Mouse (Mus musculus) gastrocnemius, adult 18-20 months (tissue): Measurements from ENCODE around the gene Fgfr2. TPM values are rescaled to one million over a fixed set of nuclear protein-coding genes. Genes with fewer than 3 reads are reported as not detected.

Experiments
- DNase-seq: peaks from one replicate; pipeline ENCODE4 v3.0.0; 2021; ENCODE audit warnings: low spot score
- total RNA-seq, 2 experiments: library from RNA; stranded (reverse); gene quantifications; 2 replicates each; pipeline ENCODE4 v1.2.3; 2021

Fgfr2 gene
- total RNA-seq, 2 experiments from 2014 or later = 0.43 to 0.88 TPM

- no peak for DNase-seq
Measured at GRCm38 (mm10) chr7:131906499-131907190, 1216.5 kb downstream of the Fgfr2 start.

DNA sequence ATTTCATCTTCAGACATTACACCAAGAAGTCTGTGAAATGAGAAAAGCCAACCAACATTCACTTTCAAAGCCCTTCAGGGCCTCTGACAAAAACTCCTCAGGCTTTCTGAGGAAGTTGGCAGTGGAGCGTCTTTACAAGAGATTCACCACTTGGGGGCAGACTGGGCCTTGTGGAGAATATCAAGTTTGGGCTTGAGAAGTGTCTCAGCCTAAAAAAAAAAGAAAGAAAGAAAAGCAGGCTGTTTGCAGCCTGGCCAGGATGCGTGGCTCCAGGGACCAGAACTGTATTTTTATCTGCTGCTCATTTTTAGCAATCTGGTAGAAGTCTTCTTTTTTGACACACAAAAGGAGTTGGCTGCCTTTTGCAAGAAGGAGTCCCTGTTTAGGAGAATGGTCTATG is 1223.8 kb downstream of the Fgfr2 start:
- peak; percentile 79 for DNase-seq

DNA sequence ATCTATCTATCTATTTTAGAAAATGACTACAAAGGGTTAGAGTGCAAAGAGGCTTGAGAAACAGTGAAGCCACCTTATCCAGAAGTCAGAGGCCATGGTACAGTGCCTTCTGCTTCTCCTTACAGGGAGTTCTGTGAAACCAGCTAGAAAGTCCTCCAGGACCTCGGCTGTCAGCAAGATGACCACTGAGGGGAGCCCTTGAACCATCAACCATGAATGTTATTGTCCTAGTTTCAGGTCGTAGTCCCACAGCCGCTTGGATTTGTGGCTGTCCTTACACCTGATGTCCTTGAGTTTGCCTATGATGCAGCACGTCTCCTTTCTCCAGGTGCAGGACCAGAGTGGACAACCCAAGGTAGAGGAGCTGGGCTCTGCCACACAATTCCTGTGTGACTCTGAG is 1225.9 kb downstream of the Fgfr2 start:
- DNase-seq = peak; percentile 17

- no peak for DNase-seq
Measured at GRCm38 (mm10) chr7:131882824-131883223, 1240.3 kb downstream of the Fgfr2 start.

- peak; percentile 68 for DNase-seq
Measured at GRCm38 (mm10) chr7:131881876-131882615, 1241.1 kb downstream of the Fgfr2 start.

GRCm38 (mm10) chr7:131880150-131880549 is 1243.0 kb downstream of the Fgfr2 start:
- no peak for DNase-seq

- DNase-seq = no peak
Measured at GRCm38 (mm10) chr7:131878846-131879245, 1244.3 kb downstream of the Fgfr2 start.

DNA sequence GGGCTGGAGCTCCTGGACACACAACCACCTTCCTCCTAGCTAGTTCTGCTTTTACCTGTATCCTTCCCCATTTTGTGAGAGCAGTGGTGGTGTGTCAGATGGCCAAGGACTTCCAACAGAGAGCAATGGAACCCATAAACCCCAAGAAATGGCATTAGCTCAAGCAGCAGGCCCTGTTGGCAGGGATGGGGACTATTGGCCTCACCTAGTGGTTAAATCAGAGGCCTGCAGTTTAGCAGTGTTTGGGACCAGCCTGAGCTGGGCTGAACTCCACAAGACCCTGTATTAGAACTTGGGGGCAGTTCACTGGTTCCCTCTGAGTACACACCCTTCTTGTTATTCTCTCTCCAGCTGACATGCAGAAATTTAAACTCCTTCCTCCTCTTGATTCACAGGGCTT is 1262.0 kb downstream of the Fgfr2 start:
- DNase-seq = no peak

DNA sequence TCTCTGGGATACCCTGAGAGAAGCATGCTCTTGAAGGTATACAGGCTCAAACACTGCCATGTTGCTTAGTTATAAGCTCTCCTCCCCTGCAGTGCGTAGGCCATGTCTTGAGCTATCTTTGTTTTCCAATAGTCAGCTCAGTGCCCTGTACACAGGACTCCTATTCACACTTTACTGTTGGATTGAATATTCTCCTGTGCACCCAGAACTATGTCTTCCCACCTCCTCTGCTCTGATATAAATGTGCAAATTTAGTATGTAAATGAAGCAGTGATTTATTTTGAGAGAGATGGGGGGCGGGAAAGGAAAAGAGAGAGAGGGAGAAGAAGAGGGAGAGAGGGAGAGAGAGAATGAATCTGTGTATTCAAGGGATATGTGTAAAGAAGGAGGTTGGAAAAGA is 1267.5 kb downstream of the Fgfr2 start:
- DNase-seq = no peak

- DNase-seq = no peak
Measured at GRCm38 (mm10) chr7:131850579-131850978, 1272.6 kb downstream of the Fgfr2 start.

- DNase-seq = no peak
Measured at GRCm38 (mm10) chr7:131846066-131846905, 1276.9 kb downstream of the Fgfr2 start.

- no peak for DNase-seq
Measured at GRCm38 (mm10) chr7:131830261-131830660, 1292.9 kb downstream of the Fgfr2 start.

DNA sequence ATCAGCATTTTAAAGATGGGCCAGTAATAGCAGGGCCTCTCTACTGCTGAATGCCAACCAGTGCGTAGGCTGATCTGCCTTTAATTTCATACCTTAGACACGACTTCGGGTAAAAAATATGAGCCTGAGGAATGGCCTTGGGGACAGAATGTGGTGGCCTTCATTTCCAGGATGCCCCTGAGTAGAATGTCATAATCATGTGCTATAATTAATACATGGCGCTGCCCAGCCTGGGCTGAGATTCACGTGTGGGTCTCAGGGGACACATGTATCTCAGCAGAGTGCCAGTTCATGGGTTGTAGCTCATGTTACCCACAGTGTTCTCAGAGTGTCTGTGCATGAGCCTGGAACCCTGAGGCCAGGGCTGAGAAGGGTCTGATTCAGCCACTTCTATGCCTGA is 1296.3 kb downstream of the Fgfr2 start:
- DNase-seq = no peak

GRCm38 (mm10) chr7:131817976-131818375 is 1305.2 kb downstream of the Fgfr2 start:
- no peak for DNase-seq

GRCm38 (mm10) chr7:131816641-131817040 is 1306.5 kb downstream of the Fgfr2 start:
- no peak for DNase-seq

GRCm38 (mm10) chr7:131812116-131812515 is 1311.0 kb downstream of the Fgfr2 start:
- no peak for DNase-seq

DNA sequence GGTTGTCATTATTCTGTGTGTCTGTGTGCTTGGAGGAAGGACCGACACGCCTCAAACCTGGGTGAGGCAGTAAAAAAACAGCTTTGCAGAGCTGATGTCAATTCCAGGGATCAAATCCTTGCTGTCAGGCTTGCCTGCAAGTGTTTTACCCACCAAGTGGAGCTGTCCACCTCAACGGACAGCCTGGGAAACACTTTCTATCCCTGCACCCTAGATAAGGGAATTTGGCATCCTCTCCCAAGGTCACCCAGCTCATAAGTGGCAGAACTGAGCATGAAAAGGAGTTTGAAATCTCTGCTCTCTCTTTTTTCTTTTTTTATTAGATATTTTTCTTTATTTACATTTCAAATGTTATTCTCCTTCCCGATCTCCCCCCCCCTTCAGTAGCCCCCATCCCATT is 1312.2 kb downstream of the Fgfr2 start:
- no peak for DNase-seq

GRCm38 (mm10) chr7:131809584-131810181 is 1313.5 kb downstream of the Fgfr2 start:
- DNase-seq = no peak

- no peak for DNase-seq
Measured at GRCm38 (mm10) chr7:131807257-131807656, 1315.9 kb downstream of the Fgfr2 start.

DNA sequence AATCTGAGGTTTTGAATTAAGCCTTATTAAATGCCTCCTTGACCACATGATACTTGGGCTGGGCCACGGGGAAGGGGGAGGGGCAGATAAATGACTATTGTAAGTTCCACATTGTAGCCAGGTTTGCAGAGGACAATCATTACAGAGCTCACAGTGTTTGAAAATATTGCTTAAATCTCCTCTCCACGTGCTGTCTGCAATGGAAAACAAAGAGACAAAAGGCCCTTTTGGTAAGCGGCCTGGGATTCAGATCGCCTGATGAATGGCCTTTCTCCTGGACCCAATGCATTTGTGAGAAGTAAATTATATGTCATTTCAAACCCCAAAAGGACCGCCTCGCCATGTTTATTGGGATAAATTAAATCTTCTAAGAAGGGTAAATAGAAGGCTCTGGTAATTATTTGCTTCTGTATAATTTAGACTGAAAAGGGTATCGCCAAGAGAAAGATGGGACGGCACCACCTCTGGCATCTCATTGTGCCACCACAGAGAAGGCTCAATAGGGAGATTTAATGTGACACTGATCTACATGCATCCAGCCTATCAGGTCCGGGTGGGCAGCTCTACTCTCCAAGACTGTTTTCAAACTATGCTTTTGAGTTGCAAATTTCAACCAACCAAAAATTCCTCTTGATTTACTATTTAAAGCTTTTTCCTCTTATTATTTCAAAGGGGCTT is 1317.5 kb downstream of the Fgfr2 start:
- no peak for DNase-seq

GRCm38 (mm10) chr7:131800416-131801045 is 1322.6 kb downstream of the Fgfr2 start:
- no peak for DNase-seq
